Mouse (Mus musculus): ENCODE measurements around the gene Man1a.

- TF ChIP-seq CTCF (IDR thresholded peaks at IDR 0.05; ENCODE audit: borderline replicate concordance, insufficient read depth, low read depth, low read length): no peak
- no peak for TF ChIP-seq POLR2A (IDR thresholded peaks at IDR 0.05; ENCODE audit: borderline replicate concordance, insufficient read depth, low read length)
Measured at GRCm38 (mm10) chr10:53886475-53886874, 189.9 kb downstream of the Man1a start.

Data from cerebellum, adult 2 months (tissue).